Comparison of ENCODE assay signal across 9 mouse cellular contexts in the genomic region with DNA sequence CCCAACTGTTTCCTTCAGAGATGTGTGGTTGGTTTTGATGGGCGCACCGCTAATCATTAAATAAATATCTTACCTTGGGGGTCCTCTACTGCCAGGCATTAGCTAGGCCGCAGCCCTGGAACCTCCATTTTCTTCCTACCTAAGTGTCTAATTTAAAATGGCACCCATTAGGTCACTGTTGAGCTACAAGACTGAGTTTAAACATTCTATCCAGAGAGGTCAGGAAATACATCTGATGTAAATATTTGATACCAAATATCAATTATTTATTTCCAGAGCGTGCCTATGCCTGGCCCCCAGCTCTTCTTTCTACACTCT. TPM values are rescaled to one million over a fixed set of nuclear protein-coding genes. Genes with fewer than 3 reads are reported as not detected.
DNase-seq lines count a peak whose midpoint lies in the region; ATAC-seq and TF ChIP-seq lines count a peak whose summit lies in the region.
"Had no signal": no experiment of that assay in that cellular context is flagged by ENCODE, and none has a peak within 500 bp of the region (broad histone marks: within the 10 kb centered on the region; RNA-seq: fewer than 3 reads in every experiment).

No protein-coding gene starts in this region.

- no peaks in the 10 kb centered on the region for H3K27me3 ChIP-seq in cerebellum, adult 2 months (ENCODE audit: control insufficient read depth, insufficient read depth, low read length)
- H3K27me3 ChIP-seq in lung, embryonic 15.5 days, result no peaks in the 10 kb centered on the region
- H3K27me3 ChIP-seq in limb, embryonic 11.5 days (ENCODE audit: control insufficient read depth, insufficient read depth, low read length), result no peaks in the 10 kb centered on the region
- H3K27me3 ChIP-seq in stomach, embryonic 14.5 days (ENCODE audit: control insufficient read depth, insufficient read depth, low read length), result no peaks in the 10 kb centered on the region

- no peaks in the 10 kb centered on the region for H3K4me1 ChIP-seq in cerebellum, adult 2 months (ENCODE audit: control insufficient read depth, insufficient read depth, low read length)
- 0 out of 2 replicates have a peak, but pooled peaks cover 3% of the 10 kb centered on the region for H3K4me1 ChIP-seq in lung, embryonic 15.5 days
- H3K4me1 ChIP-seq in limb, embryonic 11.5 days (ENCODE audit: control insufficient read depth, insufficient read depth, low read length), result no peaks in the 10 kb centered on the region
- no peaks in the 10 kb centered on the region for H3K4me1 ChIP-seq in stomach, embryonic 14.5 days (ENCODE audit: control insufficient read depth, insufficient read depth, low read length)

- H3K36me3 ChIP-seq in lung, embryonic 15.5 days, result no peaks in the 10 kb centered on the region
- H3K36me3 ChIP-seq in limb, embryonic 11.5 days (ENCODE audit: control insufficient read depth, insufficient read depth, low read length), result no peaks in the 10 kb centered on the region
- no peaks in the 10 kb centered on the region for H3K36me3 ChIP-seq in stomach, embryonic 14.5 days (ENCODE audit: control insufficient read depth, insufficient read depth, low read length)

- TF ChIP-seq POLR2A in cerebellum, adult 2 months (IDR thresholded peaks at IDR 0.05; ENCODE audit: borderline replicate concordance, insufficient read depth, low read length), result no peak

- TF ChIP-seq CTCF in cerebellum, adult 2 months (IDR thresholded peaks at IDR 0.05; ENCODE audit: borderline replicate concordance, insufficient read depth, low read depth, low read length), result no peak

- peak overlapping the region; percentile 82 for H3K4me3 ChIP-seq in cerebellum, adult 2 months (replicated peaks; ENCODE audit: insufficient read depth, low read depth, low read length)
- H3K4me3 ChIP-seq in lung, embryonic 15.5 days, result peak overlapping the region; percentile 52
- peak overlapping the region; percentile 71 for H3K4me3 ChIP-seq in limb, embryonic 11.5 days (ENCODE audit: low read depth, low read length)
- peak overlapping the region; percentile 52 for H3K4me3 ChIP-seq in stomach, embryonic 14.5 days (ENCODE audit: low read depth, low read length)

- no peak for DNase-seq in cerebellum, adult 2 months
- no peak for DNase-seq in lung, adult 18-20 months
- no peak for DNase-seq in limb, embryonic 11.5 days (ENCODE audit: low spot score)
- DNase-seq in urinary bladder, postnatal 25 days (ENCODE audit: low spot score), result no peak
- no peak for DNase-seq in kidney, postnatal 36 days
- DNase-seq: kidney, adult 8-10 months had no signal

- no peak for ATAC-seq in cerebellum, adult (ENCODE audit: insufficient number of reproducible peaks, low FRiP score, low TSS enrichment)
- peak; percentile 35; the same call in 1 of the 2 replicates for ATAC-seq in lung, embryonic 15.5 days (ENCODE audit: borderline replicate concordance, extremely low read depth, low FRiP score, low TSS enrichment)
- no peak; the same call in 1 of the 2 replicates for ATAC-seq in limb, embryonic 11.5 days (ENCODE audit: insufficient number of reproducible peaks, low FRiP score, low TSS enrichment, low read depth)
- no peak for ATAC-seq in stomach, embryonic 14.5 days (ENCODE audit: insufficient number of reproducible peaks, insufficient read depth, low FRiP score, low read depth)

- peak overlapping the region; percentile 90 for H3K4me2 ChIP-seq in lung, embryonic 15.5 days
- H3K4me2 ChIP-seq in limb, embryonic 11.5 days (ENCODE audit: low read depth, severe bottlenecking), result peak overlapping the region; percentile 64
- H3K4me2 ChIP-seq in stomach, embryonic 14.5 days (replicated peaks; ENCODE audit: low read depth, low read length), result peak overlapping the region; percentile 83

- H3K9ac ChIP-seq in lung, embryonic 15.5 days, result peak overlapping the region; percentile 49; the same call in 1 of the 2 replicates
- H3K9ac ChIP-seq in limb, embryonic 11.5 days (ENCODE audit: low read length), result peak overlapping the region; percentile 78
- H3K9ac ChIP-seq in stomach, embryonic 14.5 days (replicated peaks; ENCODE audit: low read depth, low read length), result peak overlapping the region; percentile 40; the same call in 1 of the 2 replicates

- H3K27ac ChIP-seq in cerebellum, adult 2 months (ENCODE audit: insufficient read depth, low read length), result no peak overlapping the region
- H3K27ac ChIP-seq in lung, embryonic 15.5 days, result no peak overlapping the region
- no peak overlapping the region for H3K27ac ChIP-seq in limb, embryonic 11.5 days (replicated peaks; ENCODE audit: low read depth, low read length)
- H3K27ac ChIP-seq in stomach, embryonic 14.5 days (ENCODE audit: low read length), result no peak overlapping the region

- H3K9me3 ChIP-seq in lung, embryonic 15.5 days, result no peaks in the 10 kb centered on the region
- H3K9me3 ChIP-seq in limb, embryonic 11.5 days (ENCODE audit: control insufficient read depth, low read length), result no peaks in the 10 kb centered on the region
- H3K9me3 ChIP-seq in stomach, embryonic 14.5 days (ENCODE audit: control insufficient read depth, low read depth, low read length), result no peaks in the 10 kb centered on the region

- WGBS in cerebellum, adult 2 months, result 47% methylated on average over 4 of the region's 4 CpGs
- WGBS in lung, embryonic 15.5 days, result 33% methylated on average over 4 of the region's 4 CpGs
- WGBS in limb, embryonic 11.5 days, result 31% methylated on average over 4 of the region's 4 CpGs
- WGBS in stomach, embryonic 14.5 days, result 29% methylated on average over 4 of the region's 4 CpGs

RNA-seq across cellular contexts. Expression of a gene that starts 0.2 kb away (rescaled TPM):
- polyA plus RNA-seq in cerebellum, adult 2 months (2012; rRNA removed), result 1.00 and 1.2 TPM in 2 replicates
- 0.60 and 0.90 TPM in 2 replicates for polyA plus RNA-seq in lung, embryonic 15.5 days (2015; fragmentation: Nextera tagmentation; extraction: Ambion mirVana)
- polyA plus RNA-seq in limb, embryonic 11.5 days (2014; fragmentation: Nextera tagmentation; extraction: Ambion mirVana), result 3.9 and 4.1 TPM in 2 replicates
- 2.1 TPM in 2 replicates for polyA plus RNA-seq in stomach, embryonic 14.5 days (2014; fragmentation: Nextera tagmentation; extraction: Ambion mirVana)

RNA-seq across cellular contexts. Expression of a gene that starts 37.8 kb away (rescaled TPM):
- 31.2 and 35.2 TPM in 2 replicates for polyA plus RNA-seq in cerebellum, adult 2 months (2012; rRNA removed)
- polyA plus RNA-seq in lung, embryonic 15.5 days (2015; fragmentation: Nextera tagmentation; extraction: Ambion mirVana), result 47.4 and 49.5 TPM in 2 replicates
- polyA plus RNA-seq in limb, embryonic 11.5 days (2014; fragmentation: Nextera tagmentation; extraction: Ambion mirVana), result 63.8 and 76.4 TPM in 2 replicates
- 55.0 and 57.6 TPM in 2 replicates for polyA plus RNA-seq in stomach, embryonic 14.5 days (2014; fragmentation: Nextera tagmentation; extraction: Ambion mirVana)
